Mouse (Mus musculus) lung, postnatal 4 days (tissue): ENCODE measurements at regions not wholly inside any gene's neighbourhood (a gene's known extent, or its start where the extent isn't known, plus 50 kb on each side); places are given as distances from the start of the nearest gene placed in this dataset.
A peak's percentile ranks its signal among the peaks of the same experiment; 100 is the strongest.

Experiments
- DNase-seq, 2 experiments: peaks; one replicate each; pipeline ENCODE4 v3.0.0; 2021

GRCm38 (mm10) chr6:139391307-139391706 is 110.5 kb downstream of the Rergl start:
- no peak for DNase-seq

- DNase-seq = no peak
Observed at GRCm38 (mm10) chr6:139350939-139351338, 150.8 kb downstream of the Rergl start.

DNA sequence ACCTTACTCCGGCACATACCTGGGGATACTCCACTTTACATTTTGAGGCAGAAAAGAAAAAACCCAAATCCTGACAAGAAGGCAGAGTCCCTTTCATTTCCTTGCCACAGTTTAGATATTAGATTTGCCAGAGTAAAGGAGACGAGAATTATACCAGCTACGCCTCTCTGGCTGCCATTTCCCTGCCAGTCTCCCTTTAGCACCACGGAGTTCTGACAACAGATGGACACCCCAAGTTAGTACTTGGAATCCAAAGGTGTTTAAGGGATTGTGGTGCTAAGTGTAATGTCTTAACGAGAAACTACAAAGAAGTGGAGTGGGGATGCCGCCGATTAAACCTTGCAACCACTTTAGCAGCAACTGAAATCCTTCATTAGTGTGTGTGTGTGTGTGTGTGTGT is 176.6 kb downstream of the Rergl start:
- DNase-seq = no peak

- no peak for DNase-seq
Observed at GRCm38 (mm10) chr6:139307651-139308050, 194.1 kb downstream of the Rergl start.

GRCm38 (mm10) chr6:139304306-139304705 is 197.5 kb downstream of the Rergl start:
- DNase-seq = no peak

DNA sequence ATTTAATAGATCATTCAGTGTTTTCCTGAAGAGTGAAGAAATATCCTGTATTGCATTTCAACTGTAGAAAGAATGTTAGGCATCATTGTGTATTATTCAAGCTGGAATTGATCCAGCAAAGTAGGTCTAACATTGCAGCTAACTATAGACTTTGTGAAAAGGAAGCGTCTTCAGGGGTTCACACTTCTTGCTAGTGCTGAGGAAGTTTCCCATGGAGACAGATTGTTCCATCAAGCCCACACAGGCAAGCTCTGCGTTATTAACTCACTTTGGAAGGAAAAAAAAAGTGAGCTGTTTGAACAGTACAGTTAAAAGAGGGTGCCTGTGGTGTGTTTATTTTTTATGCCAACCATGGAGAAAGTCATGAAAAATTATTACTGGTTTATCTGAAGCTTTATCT is 206.1 kb downstream of the Rergl start:
- no peak for DNase-seq

DNA sequence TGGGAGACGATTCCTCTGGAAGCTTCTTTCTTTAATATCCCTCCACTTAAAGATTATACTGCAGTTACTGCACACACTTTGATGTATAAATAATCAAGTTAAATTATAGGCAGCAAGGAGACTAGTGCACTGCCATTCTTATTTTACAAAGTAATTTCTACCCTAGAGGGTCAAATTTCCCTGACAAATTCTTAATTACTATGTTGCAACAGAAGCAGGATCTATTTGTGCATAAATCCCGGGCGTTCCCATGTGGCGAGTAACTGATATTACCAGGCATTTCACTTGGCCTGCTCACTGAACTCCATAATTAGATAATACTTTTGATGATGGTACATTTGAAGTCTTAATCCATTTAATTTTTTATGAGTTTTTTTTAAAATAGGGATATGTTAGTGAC is 222.7 kb downstream of the Rergl start:
- no peak for DNase-seq

DNA sequence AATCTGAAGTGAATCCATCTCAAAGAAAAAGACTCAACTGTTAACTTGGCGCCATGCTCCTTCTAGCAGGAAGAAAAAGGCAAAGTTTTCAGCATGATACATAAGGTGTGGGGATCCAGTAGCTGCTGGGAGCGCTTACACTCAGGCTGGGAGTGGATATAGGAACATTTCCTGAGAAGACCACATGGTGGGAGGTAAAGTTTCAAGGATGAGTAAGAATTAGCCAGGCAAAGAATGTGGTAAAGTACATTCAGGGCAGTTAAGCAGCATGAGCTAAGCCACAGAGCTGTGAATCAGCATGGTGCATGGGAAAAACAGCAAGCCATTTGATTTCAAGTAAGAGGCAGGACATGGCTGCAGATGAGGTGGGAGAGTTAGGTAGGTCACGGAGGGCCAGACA is 226.3 kb downstream of the Rergl start:
- no peak for DNase-seq

- no peak for DNase-seq
Observed at GRCm38 (mm10) chr6:139253704-139254103, 248.1 kb downstream of the Rergl start.

GRCm38 (mm10) chr6:139248920-139249547 is 252.7 kb downstream of the Rergl start:
- peak; percentile 39 to 50 for DNase-seq

GRCm38 (mm10) chr6:139226127-139226526 is 275.6 kb downstream of the Rergl start:
- DNase-seq = no peak

- no peak for DNase-seq
Observed at GRCm38 (mm10) chr6:139214488-139214887, 287.3 kb downstream of the Rergl start.

DNA sequence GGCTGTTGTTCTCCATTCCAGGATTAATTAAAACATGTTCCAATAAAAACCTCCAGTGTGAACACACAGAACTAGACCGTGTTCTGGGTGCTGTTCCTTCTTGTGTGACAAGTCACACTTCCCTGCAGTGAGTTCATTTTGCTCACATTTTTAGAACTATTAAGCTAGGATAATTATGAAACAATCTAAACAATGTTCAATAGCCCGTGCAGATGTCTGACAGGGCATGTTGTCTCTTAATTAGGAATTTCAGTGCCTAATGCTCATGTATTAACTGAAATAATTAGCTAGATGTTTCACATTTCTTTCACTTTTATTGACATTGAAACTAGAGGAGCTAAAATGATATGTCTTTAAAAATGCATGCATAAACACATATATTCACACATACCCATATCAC is 291.5 kb downstream of the Rergl start:
- no peak for DNase-seq

GRCm38 (mm10) chr6:139198601-139199000 is 303.2 kb downstream of the Rergl start:
- no peak for DNase-seq

DNA sequence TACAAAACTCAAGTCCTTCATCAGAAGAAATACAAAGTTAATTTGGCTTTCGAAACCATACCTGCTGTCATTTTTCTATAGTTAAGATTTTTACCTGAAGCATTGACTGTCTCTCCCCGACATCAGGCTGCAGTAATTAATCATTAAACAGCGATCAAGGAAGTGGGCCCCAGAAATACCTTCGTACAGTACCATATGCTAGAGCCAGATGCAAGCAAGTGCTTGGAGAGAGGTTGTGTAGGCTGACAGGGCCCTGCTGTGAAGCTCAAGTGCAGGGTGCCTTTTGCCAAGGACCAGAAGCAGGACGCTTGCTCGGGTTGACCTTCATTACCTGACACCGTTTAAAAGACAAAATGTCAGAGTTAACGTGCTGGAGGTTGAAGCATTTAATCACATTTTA is 315.3 kb downstream of the Rergl start:
- no peak for DNase-seq

DNA sequence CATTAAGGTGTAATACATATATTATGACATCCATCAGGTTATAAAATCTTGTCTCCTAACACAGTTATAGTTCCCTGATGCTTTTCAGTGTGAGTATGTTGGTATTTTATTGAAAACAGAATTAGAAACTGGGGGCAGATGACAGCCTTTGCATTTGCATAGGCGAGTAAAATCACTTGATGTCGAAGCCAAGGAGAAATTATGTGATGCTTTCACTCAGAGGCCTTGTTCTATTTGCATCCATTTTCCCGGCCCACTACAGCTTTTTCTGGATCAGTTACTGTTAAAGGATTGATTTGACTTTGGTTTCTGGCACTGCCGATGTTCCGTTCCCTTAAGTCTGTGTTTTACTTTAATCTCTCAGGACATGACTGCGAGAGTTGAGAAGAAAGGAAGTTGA is 341.4 kb downstream of the Rergl start:
- DNase-seq = no peak

DNA sequence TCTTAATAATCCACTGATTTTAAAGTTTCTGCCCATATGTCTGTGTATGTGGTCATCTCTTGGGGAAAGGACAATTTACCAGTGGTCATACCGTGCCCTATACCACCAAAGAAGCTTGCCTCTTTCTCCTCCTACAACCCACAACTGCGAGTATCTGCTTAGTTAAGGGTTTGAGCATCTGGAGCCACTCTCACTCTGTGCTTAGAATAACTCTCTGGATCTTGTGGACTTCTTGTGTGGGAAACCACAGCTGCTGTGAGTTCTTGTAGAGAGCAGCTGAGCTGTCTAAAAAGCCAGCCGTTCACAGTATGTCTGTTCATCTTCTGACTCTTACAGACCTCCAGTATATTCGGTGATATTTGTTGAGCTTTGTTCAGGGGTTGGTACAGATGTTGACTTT is 342.0 kb downstream of the Rergl start:
- no peak for DNase-seq

DNA sequence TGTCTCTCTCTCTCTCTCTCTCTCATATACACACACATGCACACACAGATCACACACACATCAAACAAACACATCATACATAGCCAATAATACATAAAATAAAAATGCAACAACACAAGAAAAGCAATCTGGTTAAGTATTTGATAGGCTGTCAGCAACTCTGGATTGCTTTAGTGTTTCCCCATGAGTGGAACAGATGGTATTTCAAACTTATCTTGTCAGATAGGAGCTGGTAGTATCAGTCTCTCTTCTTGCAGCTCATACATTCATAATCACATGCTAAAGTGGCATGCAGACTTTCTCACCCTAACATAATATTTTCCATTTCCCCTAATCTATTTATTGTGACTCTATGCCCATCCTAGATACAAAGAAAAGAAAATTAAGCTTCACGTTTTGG is 347.0 kb downstream of the Rergl start:
- DNase-seq = no peak

DNA sequence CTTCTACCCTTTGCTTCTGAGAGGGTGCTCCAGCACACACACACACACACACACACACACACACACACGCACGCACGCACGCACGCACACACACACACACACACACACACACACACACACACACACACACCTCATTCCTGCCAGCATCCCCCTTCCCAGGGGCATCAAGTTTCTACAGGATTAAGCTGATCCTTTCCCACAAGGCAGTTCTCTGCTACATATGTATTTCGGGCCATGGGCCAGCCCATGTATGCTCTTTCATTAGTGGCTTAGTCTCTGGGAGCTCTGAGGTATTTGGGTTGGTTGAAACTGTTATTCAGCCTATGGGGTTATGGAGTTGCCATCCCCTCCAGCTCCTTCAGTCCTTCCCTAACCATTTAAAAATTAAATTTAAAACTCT is 366.1 kb downstream of the Rergl start:
- no peak for DNase-seq

- no peak for DNase-seq
Observed at GRCm38 (mm10) chr6:139132083-139132679, 369.6 kb downstream of the Rergl start.

GRCm38 (mm10) chr6:139108263-139108662 is 393.5 kb downstream of the Rergl start:
- DNase-seq = no peak

GRCm38 (mm10) chr6:139103397-139103796 is 398.4 kb downstream of the Rergl start:
- no peak for DNase-seq

GRCm38 (mm10) chr6:139099273-139099672 is 402.5 kb downstream of the Rergl start:
- no peak for DNase-seq

DNA sequence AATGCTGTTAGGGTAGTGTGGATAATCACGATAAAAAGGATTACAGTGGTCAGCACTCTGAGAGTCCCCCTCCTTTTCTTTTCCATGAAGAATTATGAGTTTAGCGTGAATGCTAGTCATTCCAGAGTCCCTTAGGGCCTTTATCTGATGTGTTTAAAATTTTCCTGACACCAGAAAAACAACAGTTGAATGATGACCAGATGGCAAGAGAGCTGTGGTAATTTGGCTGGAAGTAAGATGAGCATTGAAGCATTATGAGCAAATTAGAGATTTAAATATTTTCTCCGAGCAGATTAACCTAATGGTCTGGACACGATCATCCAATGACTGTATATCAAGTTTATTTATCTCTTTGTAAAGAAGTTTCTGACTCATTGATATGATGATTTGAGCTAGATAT is 417.1 kb upstream of the Igbp1b start:
- no peak for DNase-seq

DNA sequence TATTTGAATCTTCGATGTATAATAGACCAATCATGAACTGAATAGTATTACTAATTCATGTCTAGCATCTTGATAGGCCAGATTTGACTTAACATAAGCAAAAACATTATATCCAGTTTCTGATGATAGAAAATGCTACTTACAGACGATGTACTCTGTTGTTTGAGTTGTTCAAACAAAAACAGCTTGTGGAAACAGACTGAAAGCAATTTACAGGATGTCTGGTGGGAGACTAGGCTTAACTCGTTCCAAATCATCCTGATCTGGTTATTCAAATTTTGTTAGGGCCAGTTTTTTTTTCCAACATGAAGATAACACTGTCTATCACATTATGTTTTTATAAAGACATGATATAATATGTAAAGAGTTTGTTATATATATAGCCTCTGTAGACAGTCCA is 369.4 kb upstream of the Igbp1b start:
- DNase-seq = no peak
